Mouse (Mus musculus) bone marrow, adult 2 months (tissue): ENCODE results near the gene Hcn1.

Source experiments
- CTCF ChIP-seq: fragments of 200-500 bp; IDR thresholded peaks from 2 replicates; pipeline ENCODE4 v1.5.1; 2011; ENCODE audit warnings: low read length, control low read depth; ENCODE audit not compliant: control insufficient read depth, insufficient read depth
- POLR2A ChIP-seq: fragments of 200-500 bp; IDR thresholded peaks from 2 replicates; pipeline ENCODE4 v1.6.1; 2011; ENCODE audit warnings: low read depth, mild to moderate bottlenecking, control low read depth, low read length, borderline replicate concordance; ENCODE audit not compliant: control insufficient read depth

- no peak for TF ChIP-seq POLR2A
- no peak for TF ChIP-seq CTCF
Measured at GRCm38 (mm10) chr13:117604073-117604472, 2.0 kb downstream of the Hcn1 start.
